Mouse (Mus musculus) brain, embryonic 14.5 days (tissue): ENCODE measurements around the gene Mafb. TPM values are rescaled to one million over a fixed set of nuclear protein-coding genes. Genes with fewer than 3 reads are reported as not detected.

Experiments
- DNase-seq: peaks from one replicate; pipeline ENCODE4 v3.0.0-alpha.2; 2011; ENCODE audit warnings: low read depth
- CTCF ChIP-seq: fragments of 200-500 bp; IDR thresholded peaks from 2 replicates; pipeline ENCODE4 v1.5.1; 2012; ENCODE audit warnings: inconsistent platforms, mild to moderate bottlenecking, moderate library complexity, borderline replicate concordance; ENCODE audit not compliant: insufficient read depth, insufficient read length; ENCODE audit errors: extremely low read depth
- POLR2A ChIP-seq: fragments of 200-500 bp; IDR thresholded peaks from 2 replicates; pipeline ENCODE4 v1.6.1; 2012; ENCODE audit warnings: mild to moderate bottlenecking, inconsistent platforms, borderline replicate concordance; ENCODE audit not compliant: poor library complexity, insufficient read depth, insufficient read length, severe bottlenecking; ENCODE audit errors: extremely low read depth
- polyA plus RNA-seq: library from polyadenylated mRNA; depleted of rRNA; stranded (reverse); fragments of >200 nt; gene quantifications from 2 replicates; pipeline ENCODE4 v1.2.3, GENCODE M21; 2012; rRNA removed

The Mafb gene
- polyA plus RNA-seq, 1 experiment: 16.2 TPM

GRCm38 (mm10) chr2:160339595-160339994 lies 27.3 kb downstream of the Mafb start:
- no peak for DNase-seq
- no peak for TF ChIP-seq POLR2A
- no peak for TF ChIP-seq CTCF

- DNase-seq: no peak
- TF ChIP-seq CTCF (no peak), POLR2A (no peak)
Measured at GRCm38 (mm10) chr2:160336053-160336452, 30.8 kb downstream of the Mafb start.

- peak; percentile 40 for DNase-seq
- TF ChIP-seq POLR2A (no peak), CTCF (no peak)
Measured at GRCm38 (mm10) chr2:160335043-160335442, 31.8 kb downstream of the Mafb start.

GRCm38 (mm10) chr2:160334111-160334661 lies 32.7 kb downstream of the Mafb start, which contains the start of gene Gm826:
Gene Gm826 (minus strand): TSS chr2:160334162.
- peak; percentile 31 for DNase-seq
- no peak for TF ChIP-seq CTCF
- no peak for TF ChIP-seq POLR2A

GRCm38 (mm10) chr2:160332516-160333325 lies 34.1 kb downstream of the Mafb start:
- no peak for TF ChIP-seq POLR2A
- TF ChIP-seq CTCF: no peak
- DNase-seq: no peak

GRCm38 (mm10) chr2:160328886-160329285 lies 38.0 kb downstream of the Mafb start:
- TF ChIP-seq CTCF: no peak
- no peak for TF ChIP-seq POLR2A
- DNase-seq: peak; percentile 43

- no peak for DNase-seq
- TF ChIP-seq CTCF (no peak), POLR2A (no peak)
Measured at GRCm38 (mm10) chr2:160327716-160328115, 39.1 kb downstream of the Mafb start.

GRCm38 (mm10) chr2:160327167-160327566 lies 39.7 kb downstream of the Mafb start:
- TF ChIP-seq POLR2A: no peak
- TF ChIP-seq CTCF: no peak
- no peak for DNase-seq

- no peak for DNase-seq
- TF ChIP-seq CTCF (no peak), POLR2A (no peak)
Measured at GRCm38 (mm10) chr2:160325105-160325644, 41.7 kb downstream of the Mafb start.

GRCm38 (mm10) chr2:160321829-160322228 lies 45.0 kb downstream of the Mafb start:
- TF ChIP-seq POLR2A (no peak), CTCF (no peak)
- no peak for DNase-seq

- TF ChIP-seq CTCF: no peak
- TF ChIP-seq POLR2A: no peak
- DNase-seq: no peak
Measured at GRCm38 (mm10) chr2:160318255-160318654, 48.6 kb downstream of the Mafb start.

Other genes with a start within 250 kb of the Mafb start
- gene Gm826, start 32.9 kb downstream of the Mafb start, polyA plus RNA-seq: 0.09 TPM in 1 of 2 replicates, not detected in the other